Mouse (Mus musculus) bone marrow macrophage, adult 2 months (primary cell): Measurements from ENCODE around the gene Ppp6r3.
"Not testable (repeated sequence)": the region's sequence is repeated elsewhere in the genome, so short reads cannot be mapped to it uniquely, and the experiment has no call there.

Source experiments
- CTCF ChIP-seq: IDR thresholded peaks from 2 replicates; pipeline ENCODE4 v1.5.1; 2012; ENCODE audit warnings: low read depth, mild to moderate bottlenecking, low read length, moderate library complexity
- POLR2A ChIP-seq: IDR thresholded peaks from 2 replicates; pipeline ENCODE4 v1.6.1; 2012; ENCODE audit warnings: mild to moderate bottlenecking, low read depth, low read length, borderline replicate concordance

DNA sequence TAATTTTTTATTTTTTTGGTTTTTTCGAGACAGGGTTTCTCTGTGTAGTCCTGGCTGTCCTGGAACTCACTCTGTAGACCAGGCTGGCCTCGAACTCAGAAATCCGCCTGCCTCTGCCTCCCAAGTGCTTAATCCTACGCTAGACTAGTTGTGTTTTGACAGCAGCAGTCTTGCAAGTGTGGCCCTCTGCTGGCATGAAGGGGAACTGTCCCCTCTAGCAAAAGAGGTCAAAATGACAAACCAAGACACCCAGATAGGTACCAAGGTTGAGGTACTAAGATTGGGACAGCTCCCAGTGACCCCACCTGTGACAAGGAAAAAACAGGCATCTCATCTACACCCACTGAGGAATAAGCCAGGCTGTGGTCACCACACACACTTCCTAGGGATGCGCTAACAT is 12.2 kb upstream of the Ppp6r3 start:
- not testable (repeated sequence) for TF ChIP-seq POLR2A
- TF ChIP-seq CTCF = peak; percentile 33; the same call in 1 of the 2 replicates
